Mouse (Mus musculus): Measurements from ENCODE around the gene Fzr1. TPM values are rescaled to one million over a fixed set of nuclear protein-coding genes. Genes with fewer than 3 reads are reported as not detected.

Gene Fzr1
- total RNA-seq, 2 experiments from 2014 or later, result 70.1 to 72.0 TPM

GRCm38 (mm10) chr10:81363436-81364346 lies 14.6 kb downstream of the Fzr1 start:
- Histone ChIP-seq H3K27ac (no peak overlapping the region), H3K4me3 (no peak overlapping the region)
- no peak for DNase-seq (ENCODE audit: low spot score in 2 of 2)
- no peak for TF ChIP-seq CTCF (conservative IDR thresholded peaks at IDR 0.05)

GRCm38 (mm10) chr10:81362336-81362949 lies 15.9 kb downstream of the Fzr1 start:
- Histone ChIP-seq H3K4me3 (no peak overlapping the region), H3K27ac (no peak overlapping the region)
- no peak for DNase-seq (ENCODE audit: low spot score in 2 of 2)
- TF ChIP-seq CTCF (conservative IDR thresholded peaks at IDR 0.05), result no peak

- DNase-seq (ENCODE audit: low spot score in 2 of 2), result no peak
- no peak for TF ChIP-seq CTCF (conservative IDR thresholded peaks at IDR 0.05)
- Histone ChIP-seq H3K4me3 (no peak overlapping the region), H3K27ac (peak overlapping the region; percentile 67)
Measured at GRCm38 (mm10) chr10:81360721-81361120, 17.6 kb downstream of the Fzr1 start.

GRCm38 (mm10) chr10:81358841-81359240 lies 19.5 kb downstream of the Fzr1 start:
- peak overlapping the region; percentile 67; the same call in 1 of the 2 replicates for H3K27ac ChIP-seq
- H3K4me3 ChIP-seq, result peak overlapping the region; percentile 83
- no peak for TF ChIP-seq CTCF (conservative IDR thresholded peaks at IDR 0.05)
- no peak for DNase-seq (ENCODE audit: low spot score in 2 of 2)

GRCm38 (mm10) chr10:81358209-81358608 lies 20.1 kb downstream of the Fzr1 start:
- peak overlapping the region; percentile 87 for H3K27ac ChIP-seq
- no peak for TF ChIP-seq CTCF (conservative IDR thresholded peaks at IDR 0.05)
- no peak for DNase-seq (ENCODE audit: low spot score in 2 of 2)
- H3K4me3 ChIP-seq, result peak overlapping the region; percentile 83

- DNase-seq (ENCODE audit: low spot score in 2 of 2), result peak; percentile 92 to 93
- Histone ChIP-seq H3K4me3 (peak within 1 kb of the TSS; percentile 83), H3K27ac (peak within 1 kb of the TSS; percentile 87)
- TF ChIP-seq CTCF (conservative IDR thresholded peaks at IDR 0.05), result no peak
Measured at GRCm38 (mm10) chr10:81356991-81357844, 21.1 kb downstream of the Fzr1 start, which contains the start of gene Mfsd12. Mfsd12 (plus strand) TSS chr10:81357491.

GRCm38 (mm10) chr10:81356352-81356990 lies 21.8 kb downstream of the Fzr1 start:
- H3K27ac ChIP-seq, result peak overlapping the region; percentile 55; the same call in 1 of the 2 replicates
- DNase-seq (ENCODE audit: low spot score in 2 of 2), result no peak
- no peak for TF ChIP-seq CTCF (conservative IDR thresholded peaks at IDR 0.05)
- peak overlapping the region; percentile 83 for H3K4me3 ChIP-seq

GRCm38 (mm10) chr10:81355533-81355932 lies 22.8 kb downstream of the Fzr1 start:
- H3K27ac ChIP-seq, result no peak overlapping the region
- no peak for DNase-seq (ENCODE audit: low spot score in 2 of 2)
- H3K4me3 ChIP-seq, result no peak overlapping the region
- no peak for TF ChIP-seq CTCF (conservative IDR thresholded peaks at IDR 0.05)

- no peak for TF ChIP-seq CTCF (conservative IDR thresholded peaks at IDR 0.05)
- no peak overlapping the region for H3K27ac ChIP-seq
Measured at GRCm38 (mm10) chr10:81354738-81355477, 23.4 kb downstream of the Fzr1 start.

GRCm38 (mm10) chr10:81351678-81352291 lies 26.5 kb downstream of the Fzr1 start:
- DNase-seq (ENCODE audit: low spot score in 2 of 2), result no peak
- no peak for TF ChIP-seq CTCF (conservative IDR thresholded peaks at IDR 0.05)
- no peak overlapping the region for H3K27ac ChIP-seq

More at GRCm38 (mm10) chr10:81354738-81355477, 23.4 kb downstream of the Fzr1 start:
- no peak overlapping the region for H3K4me3 ChIP-seq
- no peak for DNase-seq (ENCODE audit: low spot score in 2 of 2)

More at GRCm38 (mm10) chr10:81351678-81352291, 26.5 kb downstream of the Fzr1 start:
- H3K4me3 ChIP-seq, result no peak overlapping the region

Data from layer of hippocampus, adult 2 months (tissue).